Mouse (Mus musculus): ENCODE results near the gene Olfr524. TPM values are rescaled to one million over a fixed set of nuclear protein-coding genes. Genes with fewer than 3 reads are reported as not detected.

Olfr524 gene
- total and polyA plus RNA-seq, 3 experiments, result not detected

- Histone ChIP-seq H3K27ac (no peak overlapping the region), H3K79me2 (replicated peaks; ENCODE audit: control insufficient read depth, insufficient read depth, low read length) (no peaks in the 10 kb centered on the region), H3K27me3 (ENCODE audit: control insufficient read depth, insufficient read depth, low read length) (no peaks in the 10 kb centered on the region), H3K36me3 (ENCODE audit: control insufficient read depth, insufficient read depth, low read length) (no peaks in the 10 kb centered on the region), H3K4me1 (ENCODE audit: control insufficient read depth, insufficient read depth, low read length) (no peaks in the 10 kb centered on the region), H3K4me3 (no peak overlapping the region), H3K9ac (ENCODE audit: low read depth, low read length) (no peak overlapping the region)
- DNase-seq, result no peak
- no peak for TF ChIP-seq POLR2A (IDR thresholded peaks at IDR 0.05; ENCODE audit: insufficient read depth, low read depth, low read length)
- no peak for TF ChIP-seq EP300 (IDR thresholded peaks at IDR 0.05; ENCODE audit: insufficient read depth, low read depth, low read length)
- TF ChIP-seq CTCF (IDR thresholded peaks at IDR 0.05), result no peak
- 80% methylated on average over 4 of the region's 4 CpGs for WGBS
- intact Hi-C loops (cut with DNase I), result no loop called here
Measured at GRCm38 (mm10) chr7:140184206-140184605, 21.6 kb downstream of the Olfr524 start.

- Histone ChIP-seq H3K36me3 (ENCODE audit: control insufficient read depth, insufficient read depth, low read length) (no peaks in the 10 kb centered on the region), H3K9ac (ENCODE audit: low read depth, low read length) (no peak overlapping the region), H3K79me2 (replicated peaks; ENCODE audit: control insufficient read depth, insufficient read depth, low read length) (no peaks in the 10 kb centered on the region), H3K4me1 (ENCODE audit: control insufficient read depth, insufficient read depth, low read length) (no peaks in the 10 kb centered on the region), H3K27me3 (ENCODE audit: control insufficient read depth, insufficient read depth, low read length) (no peaks in the 10 kb centered on the region), H3K27ac (no peak overlapping the region), H3K4me3 (no peak overlapping the region)
- no peak for TF ChIP-seq POLR2A (IDR thresholded peaks at IDR 0.05; ENCODE audit: insufficient read depth, low read depth, low read length)
- TF ChIP-seq CTCF (IDR thresholded peaks at IDR 0.05), result no peak
- TF ChIP-seq EP300 (IDR thresholded peaks at IDR 0.05; ENCODE audit: insufficient read depth, low read depth, low read length), result no peak
- DNase-seq, result no peak
- intact Hi-C loops (cut with DNase I), result no loop called here
- 57% methylated on average over 2 of the region's 2 CpGs for WGBS
Measured at GRCm38 (mm10) chr7:140180692-140181091, 25.1 kb downstream of the Olfr524 start.

GRCm38 (mm10) chr7:140179176-140179575 lies 26.6 kb downstream of the Olfr524 start:
- Histone ChIP-seq H3K4me3 (no peak overlapping the region), H3K9ac (ENCODE audit: low read depth, low read length) (no peak overlapping the region), H3K79me2 (replicated peaks; ENCODE audit: control insufficient read depth, insufficient read depth, low read length) (no peaks in the 10 kb centered on the region), H3K27ac (no peak overlapping the region), H3K27me3 (ENCODE audit: control insufficient read depth, insufficient read depth, low read length) (no peaks in the 10 kb centered on the region), H3K36me3 (ENCODE audit: control insufficient read depth, insufficient read depth, low read length) (no peaks in the 10 kb centered on the region), H3K4me1 (ENCODE audit: control insufficient read depth, insufficient read depth, low read length) (no peaks in the 10 kb centered on the region)
- no peak for DNase-seq
- TF ChIP-seq POLR2A (IDR thresholded peaks at IDR 0.05; ENCODE audit: insufficient read depth, low read depth, low read length) (no peak), CTCF (IDR thresholded peaks at IDR 0.05) (no peak), EP300 (IDR thresholded peaks at IDR 0.05; ENCODE audit: insufficient read depth, low read depth, low read length) (no peak)
- intact Hi-C loops (cut with DNase I), result no loop called here
- WGBS, result 92% methylated on average over 2 of the region's 2 CpGs

GRCm38 (mm10) chr7:140172936-140173335 lies 32.8 kb downstream of the Olfr524 start, which contains the start of gene Olfr523:
Gene Olfr523 (plus strand): TSS chr7:140173217.
- 44% methylated on average over 1 of the region's 1 CpGs for WGBS
- Histone ChIP-seq H3K27me3 (ENCODE audit: control insufficient read depth, insufficient read depth, low read length) (no peaks in the 10 kb centered on the region), H3K4me3 (no peak within 1 kb of the TSS), H3K4me1 (ENCODE audit: control insufficient read depth, insufficient read depth, low read length) (no peaks in the 10 kb centered on the region), H3K9ac (ENCODE audit: low read depth, low read length) (no peak within 1 kb of the TSS), H3K27ac (no peak within 1 kb of the TSS), H3K36me3 (ENCODE audit: control insufficient read depth, insufficient read depth, low read length) (no peaks in the 10 kb centered on the region), H3K79me2 (replicated peaks; ENCODE audit: control insufficient read depth, insufficient read depth, low read length) (no peaks in the 10 kb centered on the region)
- DNase-seq, result no peak
- no peak for TF ChIP-seq CTCF (IDR thresholded peaks at IDR 0.05)
- TF ChIP-seq EP300 (IDR thresholded peaks at IDR 0.05; ENCODE audit: insufficient read depth, low read depth, low read length), result no peak
- TF ChIP-seq POLR2A (IDR thresholded peaks at IDR 0.05; ENCODE audit: insufficient read depth, low read depth, low read length), result no peak
- intact Hi-C loops (cut with DNase I), result no loop called here

GRCm38 (mm10) chr7:140170863-140171262 lies 34.9 kb downstream of the Olfr524 start:
- Histone ChIP-seq H3K27ac (no peak overlapping the region), H3K27me3 (ENCODE audit: control insufficient read depth, insufficient read depth, low read length) (no peaks in the 10 kb centered on the region), H3K4me1 (ENCODE audit: control insufficient read depth, insufficient read depth, low read length) (no peaks in the 10 kb centered on the region), H3K9ac (ENCODE audit: low read depth, low read length) (no peak overlapping the region), H3K36me3 (ENCODE audit: control insufficient read depth, insufficient read depth, low read length) (no peaks in the 10 kb centered on the region), H3K79me2 (replicated peaks; ENCODE audit: control insufficient read depth, insufficient read depth, low read length) (no peaks in the 10 kb centered on the region), H3K4me3 (no peak overlapping the region)
- WGBS, result 85% methylated on average over 3 of the region's 3 CpGs
- DNase-seq, result no peak
- TF ChIP-seq CTCF (IDR thresholded peaks at IDR 0.05) (no peak), EP300 (IDR thresholded peaks at IDR 0.05; ENCODE audit: insufficient read depth, low read depth, low read length) (no peak), POLR2A (IDR thresholded peaks at IDR 0.05; ENCODE audit: insufficient read depth, low read depth, low read length) (no peak)
- intact Hi-C loops (cut with DNase I), result no loop called here

- no peaks in the 10 kb centered on the region for H3K79me2 ChIP-seq (replicated peaks; ENCODE audit: control insufficient read depth, insufficient read depth, low read length)
- intact Hi-C loops (cut with DNase I), result no loop called here
- H3K4me3 ChIP-seq, result no peak overlapping the region
- DNase-seq, result no peak
- no peak overlapping the region for H3K9ac ChIP-seq (ENCODE audit: low read depth, low read length)
- H3K4me1 ChIP-seq (ENCODE audit: control insufficient read depth, insufficient read depth, low read length), result no peaks in the 10 kb centered on the region
- no peaks in the 10 kb centered on the region for H3K36me3 ChIP-seq (ENCODE audit: control insufficient read depth, insufficient read depth, low read length)
- no peaks in the 10 kb centered on the region for H3K27me3 ChIP-seq (ENCODE audit: control insufficient read depth, insufficient read depth, low read length)
- 85% methylated on average over 4 of the region's 4 CpGs for WGBS
- no peak for TF ChIP-seq EP300 (IDR thresholded peaks at IDR 0.05; ENCODE audit: insufficient read depth, low read depth, low read length)
- no peak for TF ChIP-seq POLR2A (IDR thresholded peaks at IDR 0.05; ENCODE audit: insufficient read depth, low read depth, low read length)
- TF ChIP-seq CTCF (IDR thresholded peaks at IDR 0.05), result no peak
- H3K27ac ChIP-seq, result no peak overlapping the region
Measured at GRCm38 (mm10) chr7:140169386-140169785, 36.4 kb downstream of the Olfr524 start.

All from heart, adult 2 months (tissue).